Mouse (Mus musculus) left cerebral cortex, postnatal 10 days (tissue): ENCODE data around the gene Cfap97. TPM values are rescaled to one million over a fixed set of nuclear protein-coding genes. Genes with fewer than 3 reads are reported as not detected.
"Not testable (repeated sequence)": the region's sequence is repeated elsewhere in the genome, so short reads cannot be mapped to it uniquely, and the experiment has no call there.

Experiments
- DNase-seq, 2 experiments: peaks; one replicate each; pipeline ENCODE4 v3.0.0; 2021 to 2022; ENCODE audit warnings: low spot score in 2 of 2, mixed read lengths in 1 of 2; ENCODE audit errors: extremely low spot score in 1 of 2
- intact Hi-C: fragments of 180-260 bp; cut with DNase I; formaldehyde crosslinking; loops from one replicate; pipeline ENCODE4 v1.15.1; 2025
- microRNA-seq: library from miRNA; unstranded; fragments of <30 nt; microRNA quantifications from one replicate; pipeline ENCODE4 v1.2.0, GENCODE M21; 2022
- total RNA-seq, 2 experiments: library from RNA; stranded (reverse); gene quantifications; 2 replicates each; pipeline ENCODE4 v1.2.3; 2021

Gene Cfap97
- total RNA-seq, 2 experiments from 2014 or later: 16.6 to 17.3 TPM

DNA sequence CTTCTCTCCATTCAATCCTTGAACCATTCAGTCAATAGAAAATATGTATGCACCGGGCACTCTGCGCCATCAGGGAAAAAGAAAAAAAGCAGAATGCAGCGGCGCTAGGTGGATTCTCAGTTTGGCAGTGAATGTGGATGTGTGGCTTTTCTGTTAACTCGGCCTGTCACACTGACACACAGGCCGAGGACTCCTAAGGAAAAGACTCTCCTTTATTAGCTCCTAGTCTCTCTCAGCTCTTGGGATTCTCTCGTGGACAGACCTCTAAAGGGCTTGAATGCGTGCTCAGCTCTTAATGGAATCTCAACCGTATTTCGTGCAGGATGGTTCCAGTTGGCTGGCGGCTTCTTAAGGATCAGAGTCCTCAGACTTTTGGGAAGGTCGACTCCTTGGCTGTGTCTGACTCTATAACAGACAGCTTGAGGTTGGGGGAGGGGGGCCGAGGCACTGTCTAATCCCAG is 60.1 kb downstream of the Cfap97 start:
- DNase-seq: peak; percentile 24 to 32
- intact Hi-C loops: no loop called here

GRCm38 (mm10) chr8:46212194-46212593 is 60.6 kb downstream of the Cfap97 start:
- peak in 1 of 2 experiments; percentile 40 for DNase-seq
- intact Hi-C loops: no loop called here

- intact Hi-C loops: no loop called here
- DNase-seq: no peak
Measured at GRCm38 (mm10) chr8:46213971-46214480, 62.5 kb downstream of the Cfap97 start.

DNA sequence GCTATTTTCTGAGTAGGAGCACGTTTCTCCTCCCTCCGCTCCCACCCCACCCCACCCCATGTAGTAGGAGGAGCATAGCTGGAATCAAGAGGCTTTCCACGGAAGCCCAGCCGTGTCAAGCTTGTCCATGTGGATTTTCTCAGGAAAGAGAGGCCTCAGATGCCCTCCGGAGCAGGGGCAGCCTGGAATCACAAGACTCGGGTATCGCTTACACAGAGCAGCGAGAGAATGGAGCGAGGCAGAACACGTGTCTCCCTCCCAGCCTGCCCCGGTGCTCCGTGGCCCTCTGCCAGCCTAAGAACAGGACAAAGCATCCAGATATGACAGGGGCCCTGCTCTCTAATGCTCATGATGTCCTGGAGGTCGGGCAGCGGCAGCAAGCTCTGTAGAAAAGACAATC is 65.3 kb downstream of the Cfap97 start:
- intact Hi-C loops: no loop called here
- peak; percentile 31 to 81 for DNase-seq

- intact Hi-C loops: no loop called here
- DNase-seq: no peak
Measured at GRCm38 (mm10) chr8:46220566-46220965, 69.0 kb downstream of the Cfap97 start.

GRCm38 (mm10) chr8:46225501-46225900 is 73.9 kb downstream of the Cfap97 start:
- intact Hi-C loops: no loop called here
- DNase-seq: no peak

GRCm38 (mm10) chr8:46226622-46227021 is 75.1 kb downstream of the Cfap97 start:
- intact Hi-C loops: no loop called here
- no peak for DNase-seq

DNA sequence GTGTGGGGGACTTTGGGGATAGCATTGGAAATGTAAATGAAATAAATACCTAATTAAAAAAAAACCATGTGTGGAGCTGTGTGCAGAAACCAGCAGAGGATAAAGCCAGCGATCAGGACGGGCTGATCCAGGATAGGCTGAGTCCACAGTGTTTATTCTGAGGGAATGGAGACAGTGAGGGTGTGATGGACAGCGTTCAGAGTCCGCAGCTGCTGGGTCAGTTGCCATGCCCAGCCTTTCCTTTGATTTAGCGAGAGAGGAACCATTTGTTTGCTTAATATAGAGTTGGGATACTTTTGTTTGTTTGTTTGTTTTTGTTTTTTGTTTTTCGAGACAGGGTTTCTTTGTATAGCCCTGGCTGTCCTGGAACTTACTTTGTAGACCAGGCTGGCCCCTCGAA is 80.4 kb downstream of the Cfap97 start:
- DNase-seq, intact Hi-C loops: not testable (repeated sequence)

GRCm38 (mm10) chr8:46232798-46233197 is 81.2 kb downstream of the Cfap97 start:
- intact Hi-C loops: no loop called here
- DNase-seq: peak; percentile 35 to 50

DNA sequence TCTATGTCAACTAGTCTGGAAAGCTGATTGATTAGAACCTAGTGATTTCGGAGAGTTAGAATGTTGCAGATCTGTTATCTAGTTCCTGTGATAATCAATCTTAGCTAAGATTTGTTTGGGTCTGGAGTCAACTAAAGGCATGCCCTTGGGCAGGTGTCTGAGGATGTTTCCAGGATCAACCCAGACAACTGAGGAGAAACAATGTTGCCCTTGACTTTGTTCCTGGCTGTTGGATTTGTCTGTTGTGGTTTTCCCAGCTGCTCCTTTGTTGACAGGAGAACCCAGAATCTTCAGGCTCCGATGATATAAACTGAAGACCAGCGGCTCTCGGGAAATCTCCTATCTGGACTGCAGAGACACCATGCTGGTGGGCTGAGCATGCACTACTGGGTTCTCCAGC is 83.2 kb downstream of the Cfap97 start:
- intact Hi-C loops: loop anchor here (5.0 kb wide), 1 partner anchor 47 kb away; no protein-coding TSS in a partner anchor
- DNase-seq: no peak

DNA sequence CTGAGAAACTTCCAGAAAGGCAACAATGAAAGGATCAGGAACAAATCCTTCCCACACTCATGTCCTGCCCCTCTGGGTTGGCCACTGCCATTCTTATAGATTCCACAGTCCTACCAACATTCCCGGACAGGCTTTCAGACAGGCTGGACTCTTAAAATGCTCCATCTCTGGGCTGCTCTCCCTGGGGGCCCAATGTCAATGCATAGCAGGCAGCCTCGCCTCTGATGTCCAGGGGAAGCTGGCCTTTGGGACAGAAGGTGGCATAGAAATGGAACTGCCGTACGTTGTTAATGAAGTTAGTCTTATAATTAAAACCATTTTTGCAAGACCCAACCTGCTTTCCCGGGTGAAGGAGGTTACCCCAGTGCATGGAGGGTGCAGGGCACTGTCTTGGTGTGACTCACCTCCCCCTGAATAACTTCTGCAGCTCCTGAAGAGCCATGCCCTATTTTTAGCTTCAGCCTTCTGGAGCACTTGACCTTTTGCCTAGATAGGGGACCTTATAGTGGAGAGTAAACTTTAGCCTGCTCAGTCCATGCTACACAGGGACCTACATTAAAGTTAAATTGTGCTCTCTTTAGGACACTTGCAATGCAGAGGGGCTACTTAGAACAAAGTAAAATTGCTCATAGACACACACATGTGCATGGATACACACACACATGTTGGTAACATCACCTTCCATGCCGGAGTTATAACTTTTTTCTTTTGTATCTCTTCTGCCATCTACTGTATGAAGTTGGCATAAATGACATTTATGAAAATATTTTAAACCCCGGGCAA is 85.1 kb downstream of the Cfap97 start:
- no peak for DNase-seq
- intact Hi-C loops: loop anchor here (5.0 kb wide), 1 partner anchor 49 kb away; no protein-coding TSS in a partner anchor

- intact Hi-C loops: loop anchor here (1.0 to 10.0 kb wide), 5 partner anchors 40 to 1131 kb away; no protein-coding TSS in a partner anchor
- peak; percentile 69 to 85 for DNase-seq
Measured at GRCm38 (mm10) chr8:46241568-46242374, 90.2 kb downstream of the Cfap97 start.

DNA sequence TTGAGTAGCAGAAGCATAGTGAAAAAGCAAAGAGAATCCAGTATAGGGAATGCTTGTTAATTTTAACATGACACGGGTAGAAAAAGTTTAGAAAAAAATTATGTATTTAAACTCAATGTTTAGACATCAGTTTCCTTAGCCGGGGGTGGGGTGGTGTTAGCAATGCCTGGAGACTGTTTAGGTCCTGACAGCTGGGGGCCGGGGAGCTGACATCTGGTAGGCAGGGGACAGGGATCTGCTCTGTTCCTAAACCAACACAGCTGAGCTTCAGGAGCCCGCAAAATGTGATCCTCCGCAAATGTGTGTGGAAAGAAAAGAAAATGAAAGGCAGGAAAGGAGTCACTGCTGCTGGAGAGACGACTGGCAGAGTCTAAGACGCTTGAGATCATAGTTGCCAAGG is 91.4 kb downstream of the Cfap97 start:
- intact Hi-C loops: loop anchor here (1.0 to 10.0 kb wide), 5 partner anchors 38 to 1129 kb away; no protein-coding TSS in a partner anchor

More for the DNA sequence above, 91.4 kb downstream of the Cfap97 start:
- no peak for DNase-seq

Small RNA genes within 50 kb of the gene (microRNA-seq; reads per million reads assigned to microRNA genes)
- gene Gm23812: not detected

Other genes with a start within 250 kb of the Cfap97 start
- gene Ccdc110, start 217.2 kb upstream of the Cfap97 start, total RNA-seq: 1 to 10 TPM; 1.8 to 2.1 TPM
- gene 1700029J07Rik, start 176.5 kb upstream of the Cfap97 start, total RNA-seq: 1 to 10 TPM; 2.9 to 3.2 TPM
- 10 to 100 TPM; 52.6 to 53.3 TPM for gene Ufsp2, start 176.2 kb upstream of the Cfap97 start, total RNA-seq
- under 1 TPM; 0.36 to 0.61 TPM for gene Lrp2bp, start 152.5 kb upstream of the Cfap97 start, total RNA-seq
- gene Ankrd37, start 146.1 kb upstream of the Cfap97 start, total RNA-seq: 1 to 10 TPM; 6.3 to 8.1 TPM
- 10 to 100 TPM; 38.2 to 42.7 TPM for gene Snx25, start 388 bp downstream of the Cfap97 start, total RNA-seq
- gene Slc25a4, start 59.5 kb downstream of the Cfap97 start, total RNA-seq: 100 to 1,000 TPM; 666 to 701 TPM
- gene Helt, start 142.9 kb downstream of the Cfap97 start, total RNA-seq: not detected